Mouse (Mus musculus): Measurements from ENCODE around the gene Kcnc1. TPM values are rescaled to one million over a fixed set of nuclear protein-coding genes. Genes with fewer than 3 reads are reported as not detected.

The Kcnc1 gene
- polyA plus RNA-seq, 1 experiment = 0.34 TPM

GRCm38 (mm10) chr7:46378983-46379382 is 17.3 kb upstream of the Kcnc1 start:
- peaks cover 19% of the 10 kb centered on the region for H3K27me3 ChIP-seq (ENCODE audit: control insufficient read depth, insufficient read depth, low read length)

GRCm38 (mm10) chr7:46380625-46381024 is 15.7 kb upstream of the Kcnc1 start:
- H3K36me3 ChIP-seq (ENCODE audit: control insufficient read depth, insufficient read depth, low read length) = no peaks in the 10 kb centered on the region
- H3K27ac ChIP-seq (ENCODE audit: insufficient read depth, low read depth, low read length) = no peak overlapping the region
- 57% methylated on average over 9 of the region's 9 CpGs for WGBS

More at GRCm38 (mm10) chr7:46378983-46379382, 17.3 kb upstream of the Kcnc1 start:
- peak; percentile 55; the same call in 1 of the 2 replicates for TF ChIP-seq CTCF (IDR thresholded peaks at IDR 0.05; ENCODE audit: extremely low read depth, insufficient read length, insufficient replicate concordance, low read depth, low read length)
- TF ChIP-seq POLR2A (IDR thresholded peaks at IDR 0.05; ENCODE audit: low read depth, low read length) = no peak
- H3K4me1 ChIP-seq (ENCODE audit: control insufficient read depth, insufficient read depth, insufficient read length, low read length) = no peaks in the 10 kb centered on the region
- WGBS = 7% methylated on average over 16 of the region's 16 CpGs
- no peak overlapping the region for H3K4me3 ChIP-seq (ENCODE audit: low read depth, low read length)
- H3K27ac ChIP-seq (ENCODE audit: insufficient read depth, low read depth, low read length) = no peak overlapping the region
- no peaks in the 10 kb centered on the region for H3K36me3 ChIP-seq (ENCODE audit: control insufficient read depth, insufficient read depth, low read length)

GRCm38 (mm10) chr7:46387430-46387829 is 8.9 kb upstream of the Kcnc1 start:
- H3K36me3 ChIP-seq (ENCODE audit: control insufficient read depth, insufficient read depth, low read length) = no peaks in the 10 kb centered on the region
- 81% methylated on average over 3 of the region's 3 CpGs for WGBS
- no peaks in the 10 kb centered on the region for H3K27me3 ChIP-seq (ENCODE audit: control insufficient read depth, insufficient read depth, low read length)
- no peak overlapping the region for H3K27ac ChIP-seq (ENCODE audit: insufficient read depth, low read depth, low read length)
- no peak for TF ChIP-seq POLR2A (IDR thresholded peaks at IDR 0.05; ENCODE audit: low read depth, low read length)
- H3K4me3 ChIP-seq (ENCODE audit: low read depth, low read length) = no peak overlapping the region
- H3K4me1 ChIP-seq (ENCODE audit: control insufficient read depth, insufficient read depth, insufficient read length, low read length) = 0 out of 2 replicates have a peak, but pooled peaks cover 1% of the 10 kb centered on the region

More at GRCm38 (mm10) chr7:46380625-46381024, 15.7 kb upstream of the Kcnc1 start:
- Histone ChIP-seq H3K4me3 (ENCODE audit: low read depth, low read length) (no peak overlapping the region), H3K4me1 (ENCODE audit: control insufficient read depth, insufficient read depth, insufficient read length, low read length) (no peaks in the 10 kb centered on the region), H3K27me3 (ENCODE audit: control insufficient read depth, insufficient read depth, low read length) (peaks cover 19% of the 10 kb centered on the region)
- TF ChIP-seq CTCF (IDR thresholded peaks at IDR 0.05; ENCODE audit: extremely low read depth, insufficient read length, insufficient replicate concordance, low read depth, low read length) = no peak
- no peak for TF ChIP-seq POLR2A (IDR thresholded peaks at IDR 0.05; ENCODE audit: low read depth, low read length)

- H3K4me3 ChIP-seq (ENCODE audit: low read depth, low read length) = no peak overlapping the region
- 64% methylated on average over 10 of the region's 10 CpGs for WGBS
- peaks cover 9% of the 10 kb centered on the region for H3K27me3 ChIP-seq (ENCODE audit: control insufficient read depth, insufficient read depth, low read length)
- TF ChIP-seq POLR2A (IDR thresholded peaks at IDR 0.05; ENCODE audit: low read depth, low read length) = no peak
- TF ChIP-seq CTCF (IDR thresholded peaks at IDR 0.05; ENCODE audit: extremely low read depth, insufficient read length, insufficient replicate concordance, low read depth, low read length) = no peak
- H3K4me1 ChIP-seq (ENCODE audit: control insufficient read depth, insufficient read depth, insufficient read length, low read length) = peaks cover 1% of the 10 kb centered on the region; the same call in 1 of the 2 replicates
- H3K27ac ChIP-seq (ENCODE audit: insufficient read depth, low read depth, low read length) = no peak overlapping the region
- H3K36me3 ChIP-seq (ENCODE audit: control insufficient read depth, insufficient read depth, low read length) = no peaks in the 10 kb centered on the region
Observed at GRCm38 (mm10) chr7:46389456-46390085, 6.7 kb upstream of the Kcnc1 start.

GRCm38 (mm10) chr7:46390226-46390625 is 6.1 kb upstream of the Kcnc1 start:
- WGBS = 49% methylated on average over 4 of the region's 4 CpGs
- Histone ChIP-seq H3K36me3 (ENCODE audit: control insufficient read depth, insufficient read depth, low read length) (no peaks in the 10 kb centered on the region), H3K27me3 (ENCODE audit: control insufficient read depth, insufficient read depth, low read length) (peaks cover 14% of the 10 kb centered on the region), H3K4me1 (ENCODE audit: control insufficient read depth, insufficient read depth, insufficient read length, low read length) (peaks cover 1% of the 10 kb centered on the region; the same call in 1 of the 2 replicates), H3K4me3 (ENCODE audit: low read depth, low read length) (no peak overlapping the region), H3K27ac (ENCODE audit: insufficient read depth, low read depth, low read length) (no peak overlapping the region)
- TF ChIP-seq CTCF (IDR thresholded peaks at IDR 0.05; ENCODE audit: extremely low read depth, insufficient read length, insufficient replicate concordance, low read depth, low read length) (no peak), POLR2A (IDR thresholded peaks at IDR 0.05; ENCODE audit: low read depth, low read length) (no peak)

- no peak overlapping the region for H3K4me3 ChIP-seq (ENCODE audit: low read depth, low read length)
- TF ChIP-seq CTCF (IDR thresholded peaks at IDR 0.05; ENCODE audit: extremely low read depth, insufficient read length, insufficient replicate concordance, low read depth, low read length) = no peak
- no peak for TF ChIP-seq POLR2A (IDR thresholded peaks at IDR 0.05; ENCODE audit: low read depth, low read length)
- WGBS = 50% methylated on average over 5 of the region's 5 CpGs
- no peak overlapping the region; the same call in 1 of the 2 replicates for H3K27ac ChIP-seq (ENCODE audit: insufficient read depth, low read depth, low read length)
- peaks cover 27% of the 10 kb centered on the region for H3K27me3 ChIP-seq (ENCODE audit: control insufficient read depth, insufficient read depth, low read length)
- peaks cover 5% of the 10 kb centered on the region; the same call in 1 of the 2 replicates for H3K4me1 ChIP-seq (ENCODE audit: control insufficient read depth, insufficient read depth, insufficient read length, low read length)
- no peaks in the 10 kb centered on the region for H3K36me3 ChIP-seq (ENCODE audit: control insufficient read depth, insufficient read depth, low read length)
Observed at GRCm38 (mm10) chr7:46391701-46392100, 4.6 kb upstream of the Kcnc1 start.

- TF ChIP-seq CTCF (IDR thresholded peaks at IDR 0.05; ENCODE audit: extremely low read depth, insufficient read length, insufficient replicate concordance, low read depth, low read length) (peak; percentile 84; the same call in 1 of the 2 replicates), POLR2A (IDR thresholded peaks at IDR 0.05; ENCODE audit: low read depth, low read length) (no peak)
- WGBS = 2% methylated on average over 2 of the region's 2 CpGs
- H3K4me1 ChIP-seq (ENCODE audit: control insufficient read depth, insufficient read depth, insufficient read length, low read length) = peaks cover 6% of the 10 kb centered on the region; the same call in 1 of the 2 replicates
- H3K27me3 ChIP-seq (ENCODE audit: control insufficient read depth, insufficient read depth, low read length) = peaks cover 41% of the 10 kb centered on the region
- H3K36me3 ChIP-seq (ENCODE audit: control insufficient read depth, insufficient read depth, low read length) = no peaks in the 10 kb centered on the region
- no peak overlapping the region for H3K27ac ChIP-seq (ENCODE audit: insufficient read depth, low read depth, low read length)
- no peak overlapping the region for H3K4me3 ChIP-seq (ENCODE audit: low read depth, low read length)
Observed at GRCm38 (mm10) chr7:46393116-46393515, 3.2 kb upstream of the Kcnc1 start.
